ENCODE assay signal across 11 mouse cellular contexts in the genomic region with DNA sequence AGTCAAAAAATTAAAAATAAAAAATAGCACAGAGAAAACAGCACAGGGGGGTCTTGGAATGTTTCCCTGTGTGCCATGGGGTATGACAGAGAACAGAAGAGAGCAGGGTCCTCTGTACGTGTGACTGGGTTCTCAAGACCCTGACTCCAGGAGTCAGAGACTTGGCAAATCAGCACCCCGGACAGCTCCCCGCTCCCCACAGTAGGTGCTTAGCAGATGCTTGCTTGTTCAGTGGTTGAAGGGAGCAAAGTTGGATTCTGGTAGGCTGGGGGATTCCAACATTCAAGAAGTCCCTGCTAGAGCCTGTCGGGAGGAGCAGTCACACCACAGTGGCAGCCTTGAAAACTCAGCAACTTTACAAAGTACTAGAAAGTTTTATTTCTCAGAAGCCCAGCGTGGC.
DNase-seq lines count a peak whose midpoint lies in the region; ATAC-seq and TF ChIP-seq lines count a peak whose summit lies in the region.
"Had no signal": no experiment of that assay in that cellular context is flagged by ENCODE, and none has a peak within 500 bp of the region (broad histone marks: within the 10 kb centered on the region; RNA-seq: fewer than 3 reads in every experiment).

No protein-coding gene starts in this region.

- no peak overlapping the region for H3K4me2 ChIP-seq in lung, postnatal 0 days (replicated peaks; ENCODE audit: low read depth, low read length)
- no peak overlapping the region for H3K4me2 ChIP-seq in myocyte (ENCODE audit: low read depth)
- H3K4me2 ChIP-seq: heart, embryonic 15.5 days had no signal

- H3K9me3 ChIP-seq in lung, postnatal 0 days (ENCODE audit: low read length): no peaks in the 10 kb centered on the region
- H3K9me3 ChIP-seq: heart, embryonic 15.5 days had no signal

- no peak overlapping the region for H3ac ChIP-seq in myocyte (ENCODE audit: control insufficient read depth, insufficient read length)

- no peaks in the 10 kb centered on the region for H3K27me3 ChIP-seq in lung, postnatal 0 days (replicated peaks; ENCODE audit: insufficient read depth, low read length)
- H3K27me3 ChIP-seq in myocyte (ENCODE audit: control insufficient read depth, insufficient read depth, insufficient read length): no peaks in the 10 kb centered on the region

- 26% methylated on average over 5 of the region's 5 CpGs for WGBS in lung, postnatal 0 days

- no peak for TF ChIP-seq EP300 in lung, postnatal 0 days (IDR thresholded peaks at IDR 0.05)

- H3K9ac ChIP-seq in lung, postnatal 0 days (replicated peaks; ENCODE audit: low read depth): no peak overlapping the region
- H3K9ac ChIP-seq: heart, embryonic 15.5 days had no signal

- no peaks in the 10 kb centered on the region for H3K79me2 ChIP-seq in myocyte (ENCODE audit: control insufficient read depth, insufficient read depth)

- DNase-seq in adrenal gland, postnatal 14 days: peak; percentile 56
- DNase-seq in adrenal gland, postnatal 4 days (ENCODE audit: low spot score in 2 of 2): no peak
- DNase-seq in lung, postnatal 10 days: peak; percentile 39
- no peak for DNase-seq in lung, postnatal 0 days (ENCODE audit: low spot score)
- DNase-seq in embryo, embryonic 10 days (ENCODE audit: low spot score): peak; percentile 69
- no peak for DNase-seq in left cerebral cortex, adult 11 months (ENCODE audit: low spot score)
- no peak for DNase-seq in heart, adult 11 months

- TF ChIP-seq CTCF in lung, postnatal 0 days (IDR thresholded peaks at IDR 0.05): no peak

- H3K4me3 ChIP-seq in lung, postnatal 0 days (ENCODE audit: low read depth, low read length): no peak overlapping the region
- H3K4me3 ChIP-seq in myocyte: no peak overlapping the region
- H3K4me3 ChIP-seq: erythroblast, embryonic 14.5 days; heart, embryonic 15.5 days had no signal

- no peaks in the 10 kb centered on the region for H3K4me1 ChIP-seq in lung, postnatal 0 days (ENCODE audit: insufficient read depth, low read depth, low read length)

- no peak for TF ChIP-seq POLR2A in myocyte (IDR thresholded peaks at IDR 0.05; ENCODE audit: insufficient read length, low read depth)

- H3K36me3 ChIP-seq in lung, postnatal 0 days (ENCODE audit: insufficient read depth, low read length): no peaks in the 10 kb centered on the region
- no peaks in the 10 kb centered on the region for H3K36me3 ChIP-seq in myocyte (ENCODE audit: control insufficient read depth, insufficient read depth)
- H3K36me3 ChIP-seq: heart, embryonic 15.5 days had no signal

- ATAC-seq in lung, postnatal 0 days: no peak

- H3K27ac ChIP-seq in lung, postnatal 0 days (ENCODE audit: low read length): no peak overlapping the region
- H3K27ac ChIP-seq: heart, embryonic 15.5 days; macrophage had no signal

TF ChIP-seq in myocyte, 11 proteins besides CTCF, POLR2A, EP300 and RAD21:
- TF ChIP-seq E2F4 (IDR thresholded peaks at IDR 0.05; ENCODE audit: insufficient read depth): no peak
- TF ChIP-seq MYOD1 (IDR thresholded peaks at IDR 0.05; ENCODE audit: control insufficient read depth in 1 of 3, insufficient read length in 2 of 3, low read depth in 2 of 3): no peak
- no peak for TF ChIP-seq USF1 (IDR thresholded peaks at IDR 0.05; ENCODE audit: low read depth)
- peak; percentile 50 for TF ChIP-seq REST (IDR thresholded peaks at IDR 0.05; ENCODE audit: insufficient read depth, insufficient read length)

Comparison
In these comparisons a context has a peak if more than half of its experiments do, and no peak if none do; other contexts are left out.
1. DNase-seq: peak in adrenal gland, postnatal 14 days (single experiment), lung, postnatal 10 days (single experiment) and embryo, embryonic 10 days (single experiment); none in adrenal gland, postnatal 4 days (0 of 2), lung, postnatal 0 days (single experiment), left cerebral cortex, adult 11 months (single experiment) and heart, adult 11 months (single experiment).